In genomic region chr3:53574123-53574522, GRCm38 (mm10) we compare ENCODE assay signal across 21 mouse cellular contexts.
"Had no signal": no experiment of that assay in that cellular context is flagged by ENCODE, and none has a peak within 500 bp of the region (broad histone marks: within the 10 kb centered on the region; RNA-seq: fewer than 3 reads in every experiment).

No protein-coding gene starts in this region.

- H3K4me3 ChIP-seq: kidney, embryonic 15.5 days; left cerebral cortex, adult 2 months; liver, embryonic 13.5 days; megakaryocyte, embryonic 14.5 days; midbrain, embryonic 15.5 days; neural tube, embryonic 12.5 days; neural tube, embryonic 15.5 days had no signal

- H3K27ac ChIP-seq: left cerebral cortex, adult 2 months; liver, embryonic 13.5 days; midbrain, embryonic 15.5 days; neural tube, embryonic 12.5 days; neural tube, embryonic 15.5 days; stomach, postnatal 0 days had no signal

- H3K4me1 ChIP-seq: liver, embryonic 13.5 days; midbrain, embryonic 15.5 days; neural tube, embryonic 15.5 days had no signal

- H3K36me3 ChIP-seq: kidney, embryonic 15.5 days; liver, embryonic 13.5 days; midbrain, embryonic 15.5 days; neural tube, embryonic 12.5 days; neural tube, embryonic 15.5 days had no signal

- ATAC-seq: midbrain, embryonic 15.5 days had no signal

- H3K9ac ChIP-seq: kidney, embryonic 15.5 days; liver, embryonic 13.5 days; midbrain, embryonic 15.5 days; neural tube, embryonic 12.5 days; neural tube, embryonic 15.5 days had no signal

- H3K9me3 ChIP-seq: kidney, embryonic 15.5 days; liver, embryonic 13.5 days; megakaryocyte, embryonic 14.5 days; midbrain, embryonic 15.5 days; neural tube, embryonic 12.5 days; neural tube, embryonic 15.5 days had no signal

- H3K4me2 ChIP-seq: kidney, embryonic 15.5 days; liver, embryonic 13.5 days; midbrain, embryonic 11.5 days; midbrain, embryonic 15.5 days; neural tube, embryonic 12.5 days; neural tube, embryonic 15.5 days had no signal

- DNase-seq: kidney, adult 2 months; kidney, postnatal 10 days; kidney, postnatal 36 days; layer of hippocampus, postnatal 36 days; liver, embryonic 13.5 days; lung, adult 2 months; lung, postnatal 36 days; right cerebral cortex, adult 18-20 months; right cerebral cortex, postnatal 14 days; right cerebral cortex, postnatal 4 days; thymus, adult 2 months; thymus, postnatal 14 days; thymus, postnatal 4 days had no signal

- H3K27me3 ChIP-seq: kidney, embryonic 15.5 days; liver, embryonic 13.5 days; midbrain, embryonic 15.5 days; neural tube, embryonic 12.5 days; neural tube, embryonic 15.5 days had no signal
